Mouse (Mus musculus): ENCODE measurements at regions not wholly inside any gene's neighbourhood (a gene's known extent, or its start where the extent isn't known, plus 50 kb on each side); places are given as distances from the start of the nearest gene placed in this dataset.

DNA sequence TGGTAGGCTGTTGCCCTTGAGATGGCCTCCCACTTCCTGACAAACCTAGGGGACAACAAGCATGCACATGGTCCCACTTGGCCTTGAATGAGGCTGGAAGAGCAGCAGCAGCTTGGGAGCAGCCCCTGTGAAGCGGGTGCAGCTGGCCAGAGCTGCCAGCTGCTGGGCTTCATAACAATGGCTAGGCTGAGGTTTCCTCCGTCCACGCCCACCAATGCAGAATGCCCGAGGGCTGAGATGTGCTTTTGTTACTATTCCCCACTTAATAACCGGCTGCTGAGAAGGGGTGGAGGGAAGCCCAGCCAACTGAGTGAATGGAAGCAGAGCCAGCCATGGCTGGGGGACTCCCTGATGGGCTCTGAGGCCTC is 202.1 kb downstream of the Sox11 start:
- no peak for DNase-seq (ENCODE audit: low read depth)

DNA sequence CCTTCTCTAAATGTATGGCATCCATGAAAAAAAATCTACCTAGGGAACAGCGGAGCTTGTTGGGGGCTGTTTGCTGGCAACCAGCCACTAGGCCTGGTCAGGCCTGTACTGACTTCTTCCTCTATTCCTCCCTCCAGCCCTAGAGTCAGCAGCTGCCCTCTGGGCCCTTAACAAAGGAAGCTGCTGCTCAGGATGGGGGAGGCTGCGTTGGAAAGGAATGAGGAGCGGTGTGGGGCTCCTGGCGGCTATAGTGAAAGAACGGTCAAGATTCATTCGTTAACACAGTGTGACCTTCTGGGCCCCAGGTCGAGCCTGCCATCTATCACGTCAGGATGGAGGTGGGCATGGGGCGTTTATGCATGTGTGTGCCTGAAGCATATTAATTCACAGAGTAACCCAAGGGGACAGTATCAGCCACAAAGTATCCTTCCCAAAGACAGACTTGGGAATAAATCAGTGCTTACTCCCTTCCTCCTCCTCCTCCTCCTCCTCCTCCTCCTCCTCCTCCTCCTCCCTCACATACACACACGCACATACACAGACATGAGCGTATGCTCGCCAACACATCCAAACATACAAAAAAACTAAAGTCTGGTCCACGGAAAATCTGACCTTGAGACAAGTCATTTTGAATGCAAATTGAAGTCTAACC is 202.6 kb downstream of the Sox11 start:
- DNase-seq (ENCODE audit: low read depth): no peak

- DNase-seq (ENCODE audit: low read depth): no peak
These were observed 203.4 kb downstream of the Sox11 start for GRCm38 (mm10) chr12:27138663-27139633.

DNA sequence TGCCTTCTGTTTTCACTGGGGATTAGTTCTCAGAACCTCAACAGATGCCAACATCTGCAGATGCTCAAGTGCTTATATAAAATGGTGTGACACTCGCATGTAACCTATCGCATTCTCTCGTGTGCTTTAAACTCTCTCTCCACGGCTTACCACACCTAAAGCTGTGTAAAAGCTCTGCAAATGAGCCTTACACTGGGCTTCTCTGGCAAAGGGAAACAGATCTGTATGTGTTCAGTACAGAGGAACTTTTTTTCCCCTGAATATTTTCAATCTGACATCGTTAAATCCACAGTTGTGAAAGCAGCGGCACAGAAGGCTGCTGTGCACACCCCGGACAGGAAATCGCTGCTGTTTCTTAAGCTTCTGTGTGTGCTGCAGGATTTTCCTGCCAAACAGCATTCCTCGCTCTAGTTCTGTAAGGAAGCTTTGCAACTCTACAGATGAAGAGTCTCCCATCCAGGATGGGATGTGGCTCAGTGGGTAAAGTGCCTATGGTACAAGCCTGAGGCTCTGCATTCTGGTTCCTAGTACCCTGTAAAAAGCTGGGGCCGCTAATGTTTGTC is 206.3 kb downstream of the Sox11 start:
- no peak for DNase-seq (ENCODE audit: low read depth)

- no peak for DNase-seq (ENCODE audit: low read depth)
These were observed 211.8 kb downstream of the Sox11 start for GRCm38 (mm10) chr12:27130544-27130943.

DNA sequence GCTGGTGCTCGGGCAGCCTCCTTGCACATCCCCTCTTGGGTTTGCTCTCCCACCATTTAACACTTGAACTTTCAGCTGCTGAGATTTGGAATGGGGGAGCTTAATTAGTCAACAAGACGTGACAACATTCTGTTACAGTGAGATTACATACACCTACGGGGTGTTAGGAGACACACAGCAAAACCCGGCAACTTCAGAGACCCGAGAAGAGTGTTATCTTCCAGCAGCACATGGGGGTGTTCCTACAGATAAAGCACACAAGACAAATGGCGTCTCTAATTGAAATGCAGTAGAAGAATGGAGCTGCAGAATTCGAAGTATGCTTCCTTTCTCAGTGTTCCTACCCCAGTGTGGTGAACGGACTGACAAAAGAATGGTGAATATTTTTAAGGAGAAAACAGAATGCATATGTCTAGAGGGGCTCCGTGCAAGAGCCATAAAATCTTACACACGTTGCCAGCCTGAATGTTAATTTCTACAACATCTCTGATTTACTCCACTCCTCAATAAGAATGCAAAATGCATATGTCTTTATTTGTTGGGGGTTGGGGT is 215.2 kb downstream of the Sox11 start:
- DNase-seq (ENCODE audit: low read depth): no peak

DNA sequence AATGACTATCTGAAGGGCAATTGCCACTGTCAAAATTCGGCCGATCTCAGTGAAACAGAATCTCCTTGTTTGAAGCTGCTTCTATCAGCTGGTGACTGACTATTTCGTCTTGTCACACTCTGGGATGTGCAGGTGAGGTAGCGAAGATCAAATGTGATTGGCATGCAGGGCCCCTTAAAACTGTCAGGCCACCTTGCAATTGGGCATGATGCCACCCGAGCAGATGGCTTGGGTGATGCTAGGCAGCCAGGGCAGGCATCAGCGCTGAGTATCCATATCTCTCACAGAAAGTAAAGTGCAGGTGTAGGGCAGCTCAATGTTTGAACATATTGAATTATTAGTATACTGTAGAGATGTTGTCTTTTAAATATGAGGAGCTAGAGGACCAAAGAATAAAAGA is 223.8 kb downstream of the Sox11 start:
- DNase-seq (ENCODE audit: low read depth): no peak

- no peak for DNase-seq (ENCODE audit: low read depth)
These were observed 227.0 kb downstream of the Sox11 start for GRCm38 (mm10) chr12:27115392-27115791.

DNA sequence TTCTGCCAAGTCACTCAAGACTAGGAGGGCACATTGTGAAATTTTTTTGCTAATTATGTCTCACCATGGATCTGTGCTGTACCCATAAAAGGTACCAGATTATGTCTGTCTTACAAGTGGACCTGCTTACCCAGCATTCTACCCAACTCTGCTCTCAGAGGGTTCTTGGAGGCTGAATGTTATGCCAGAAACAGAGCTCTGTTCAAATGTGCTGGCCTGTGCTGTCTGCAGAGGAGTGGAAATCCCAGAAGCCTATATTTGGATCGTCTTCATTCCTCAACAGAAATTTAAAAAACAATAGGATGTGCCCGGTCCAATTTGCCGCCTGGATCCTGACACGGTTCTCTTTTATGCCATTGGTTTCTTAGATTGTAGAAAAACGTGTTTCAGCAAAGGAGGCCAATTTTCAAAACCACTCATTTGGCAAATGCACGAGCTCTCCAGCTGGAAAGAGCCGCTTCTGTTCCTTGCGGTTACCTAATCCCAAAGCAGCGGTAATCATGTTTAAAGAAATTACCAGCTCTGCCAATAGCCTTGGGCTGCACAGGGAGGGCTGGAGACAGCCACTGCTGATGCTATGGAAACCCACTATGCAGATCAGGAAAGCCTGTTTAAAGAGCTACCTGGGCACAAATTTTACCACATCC is 237.3 kb downstream of the Sox11 start:
- no peak for DNase-seq (ENCODE audit: low read depth)

DNA sequence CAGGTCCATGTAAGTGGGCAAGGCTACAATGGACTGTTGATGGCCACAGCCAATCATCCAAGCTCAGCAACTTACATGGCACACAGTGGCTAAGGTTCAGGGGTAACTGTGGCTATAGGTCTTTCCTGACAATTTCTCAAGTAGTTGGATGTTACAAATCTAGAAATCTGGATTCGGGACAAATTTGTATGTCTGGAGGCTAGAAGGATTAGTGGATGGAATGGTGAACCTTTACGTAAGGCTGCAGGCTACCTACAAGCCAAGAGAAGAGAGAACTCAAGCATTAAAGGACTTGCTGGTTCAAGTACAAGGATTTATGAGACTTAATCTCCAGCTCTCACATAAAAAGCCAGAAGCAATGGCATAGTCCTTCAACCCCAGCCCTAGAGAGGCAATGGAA is 239.4 kb downstream of the Sox11 start:
- DNase-seq (ENCODE audit: low read depth): no peak

DNA sequence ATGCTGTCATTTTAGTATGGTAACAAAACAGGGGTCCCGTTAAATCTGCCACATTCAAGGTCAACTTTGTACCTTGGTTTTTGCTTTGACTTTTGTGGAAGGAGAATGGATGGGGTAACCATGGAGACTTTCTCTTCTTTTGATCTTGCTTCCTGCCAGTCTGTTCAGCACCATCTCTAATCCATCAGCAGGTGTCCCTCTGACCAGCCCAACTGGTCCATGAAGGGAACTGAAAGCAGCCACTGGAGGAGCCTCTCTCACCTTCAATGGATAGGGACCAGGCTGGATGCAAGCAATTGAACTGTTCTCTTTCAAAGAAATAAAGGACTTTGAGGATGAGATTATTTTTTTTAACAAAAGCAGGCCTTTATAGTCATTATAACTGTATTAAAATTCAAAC is 253.2 kb downstream of the Sox11 start:
- no peak for DNase-seq (ENCODE audit: low read depth)

DNA sequence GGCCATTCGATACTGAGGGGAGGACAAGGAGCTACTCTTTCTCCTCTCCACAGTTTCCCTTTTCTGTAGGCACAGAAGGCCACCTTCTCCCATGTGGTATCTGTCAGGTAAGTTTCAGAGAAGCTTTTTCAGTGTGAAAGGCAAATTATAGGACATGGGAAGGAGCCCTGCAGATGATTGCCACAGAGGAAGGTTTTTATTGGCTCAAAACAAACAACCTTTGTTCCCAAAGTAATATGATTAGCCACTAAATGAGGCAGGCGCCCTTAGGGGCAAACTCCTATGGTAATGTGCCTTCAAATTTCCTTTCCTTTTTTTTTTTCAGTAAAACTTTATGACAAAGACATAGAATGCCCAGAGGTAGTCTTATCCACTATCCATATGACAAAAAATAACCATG is 256.5 kb downstream of the Sox11 start:
- no peak for DNase-seq (ENCODE audit: low read depth)

DNA sequence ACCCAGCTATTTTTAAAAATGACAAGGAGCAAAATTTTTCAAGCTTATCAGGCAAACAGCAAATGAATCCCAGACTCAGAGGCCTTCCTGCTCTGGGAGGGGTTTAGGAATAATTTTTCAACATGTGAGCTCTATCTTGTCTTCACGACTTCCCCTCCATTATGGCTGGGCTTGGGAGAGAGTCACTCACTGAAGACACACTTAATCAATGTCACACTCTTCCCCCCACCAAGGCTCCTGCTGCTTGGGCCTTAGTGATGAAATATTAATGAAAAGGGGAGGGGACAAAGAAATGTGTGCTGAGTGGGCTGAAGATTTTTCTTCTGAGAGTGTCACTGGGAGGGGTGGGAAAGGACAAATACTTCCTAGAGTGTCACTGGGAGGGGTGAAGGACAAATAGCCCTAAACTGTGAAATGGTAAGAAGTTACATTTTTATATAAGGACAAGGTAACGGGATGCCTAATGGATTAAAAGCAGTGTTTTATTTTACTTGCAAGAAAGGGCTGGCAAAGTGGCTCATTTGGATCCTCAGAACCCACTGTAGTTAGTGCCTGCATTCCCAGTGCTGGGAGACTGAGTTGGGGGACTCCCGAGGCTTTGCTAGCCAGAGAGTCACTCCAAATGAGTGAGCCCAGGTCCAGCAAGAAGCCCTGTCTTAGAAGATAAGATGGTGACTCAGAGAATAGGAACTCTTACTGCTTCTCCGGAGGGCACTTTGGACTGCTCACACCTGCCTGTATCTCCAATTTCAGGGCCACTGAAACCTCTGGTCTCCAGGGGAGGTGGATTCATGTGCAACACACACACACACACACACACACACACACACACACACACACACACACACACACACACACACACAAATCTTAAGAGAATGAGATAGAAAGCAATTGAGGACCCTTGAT is 258.5 kb downstream of the Sox11 start:
- no peak for DNase-seq (ENCODE audit: low read depth)

- DNase-seq (ENCODE audit: low read depth): no peak
These were observed 259.3 kb downstream of the Sox11 start for GRCm38 (mm10) chr12:27083089-27083488.

DNA sequence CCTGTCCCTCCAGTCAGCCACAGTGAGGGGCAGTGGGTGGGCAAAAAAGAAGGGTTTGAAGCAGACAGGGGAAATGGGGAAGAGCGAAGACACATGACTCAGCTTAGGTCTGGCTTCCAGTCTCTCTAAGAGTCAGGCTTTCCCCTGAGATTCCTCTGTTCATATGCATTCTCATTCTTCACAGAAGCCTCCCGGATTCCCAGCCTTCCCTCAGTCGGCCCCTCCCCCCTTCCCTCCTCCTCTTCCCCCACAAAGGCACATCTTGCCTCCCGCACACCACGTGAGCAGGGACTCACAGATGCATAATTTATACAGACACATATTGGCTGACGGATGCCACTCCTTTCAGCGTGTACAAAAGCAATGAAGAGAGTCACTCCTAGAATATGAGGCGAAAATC is 259.8 kb downstream of the Sox11 start:
- DNase-seq (ENCODE audit: low read depth): no peak

DNA sequence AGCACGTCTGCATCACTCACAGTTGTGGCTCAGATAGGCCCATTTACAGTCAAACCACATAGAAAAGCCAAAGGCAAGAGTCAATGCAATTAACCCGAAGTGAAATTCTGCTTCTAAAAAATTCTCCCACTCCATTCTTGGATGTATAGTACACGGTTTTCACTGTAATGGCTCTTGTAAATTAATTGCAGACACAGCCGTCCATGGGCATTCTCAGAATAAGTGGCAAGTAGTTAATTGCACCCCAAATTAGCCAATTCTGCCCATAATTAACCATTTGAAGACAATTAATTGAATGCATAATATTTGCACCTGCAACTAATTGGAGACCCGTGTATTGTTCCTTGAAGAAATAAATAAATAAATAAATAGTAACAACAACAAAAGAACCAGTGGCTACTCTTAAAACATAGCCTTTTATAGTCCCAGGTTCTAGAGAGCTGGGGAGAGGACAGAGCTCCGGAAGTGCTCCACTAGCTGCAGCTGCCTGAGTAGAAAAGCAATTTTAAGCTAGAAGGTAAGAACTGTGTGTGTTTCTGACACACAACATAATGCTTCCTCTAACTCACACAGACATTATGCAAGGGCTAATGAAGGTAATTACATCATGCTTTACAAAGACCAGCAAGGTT is 266.2 kb downstream of the Sox11 start:
- no peak for DNase-seq (ENCODE audit: low read depth)

GRCm38 (mm10) chr12:27065011-27065517 is 277.3 kb downstream of the Sox11 start:
- no peak for DNase-seq (ENCODE audit: low read depth)

DNA sequence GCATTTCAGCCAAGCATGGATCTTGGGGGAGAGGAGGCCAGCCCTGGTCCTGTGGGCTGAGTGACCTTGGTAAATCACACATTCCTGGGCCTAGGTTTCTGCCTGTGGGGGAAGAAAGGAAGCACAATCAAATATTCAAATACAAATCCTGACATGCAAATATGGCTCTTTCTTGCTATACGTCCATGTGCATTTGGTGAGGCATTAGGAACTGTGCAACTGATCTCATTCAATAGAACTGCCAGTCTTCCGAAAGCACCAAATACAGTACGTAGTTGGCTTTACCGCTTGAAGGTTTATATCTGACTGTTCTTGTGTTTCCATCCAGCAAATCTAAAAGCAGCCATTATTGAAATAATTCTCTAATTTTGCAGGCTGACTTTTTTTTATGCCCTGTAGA is 278.9 kb downstream of the Sox11 start:
- no peak for DNase-seq (ENCODE audit: low read depth)

- DNase-seq (ENCODE audit: low read depth): no peak
These were observed 279.7 kb downstream of the Sox11 start for GRCm38 (mm10) chr12:27062511-27063264.

- no peak for DNase-seq (ENCODE audit: low read depth)
These were observed 280.3 kb downstream of the Sox11 start for GRCm38 (mm10) chr12:27062061-27062461.

All from induced T-regulatory cell, adult 2 months (primary cell).